Mouse (Mus musculus) MEL (cell line): ENCODE data around the gene Rfc5. TPM values are rescaled to one million over a fixed set of nuclear protein-coding genes. Genes with fewer than 3 reads are reported as not detected.
"Not testable (repeated sequence)": the region's sequence is repeated elsewhere in the genome, so short reads cannot be mapped to it uniquely, and the experiment has no call there.

ENCODE experiments used
- DNase-seq: peaks from one replicate; pipeline ENCODE4 v3.0.0; 2011; ENCODE audit warnings: low read depth, low spot score
- H3K27ac ChIP-seq: 2 replicates; pipeline ENCODE4 v1.5.1; 2012; ENCODE audit warnings: low read depth, mild to moderate bottlenecking, control low read depth, low read length, moderate library complexity; ENCODE audit not compliant: control insufficient read depth
- H3K27me3 ChIP-seq, 2 experiments: fragments of 150-350 bp in 1 of 2; sonication (generic) in 1 of 2; 2 replicates each; pipeline ENCODE4 v1.6.1; 2012; ENCODE audit warnings: low read length in 2 of 2, mild to moderate bottlenecking in 2 of 2, improper control_type of control experiment in 1 of 2, moderate library complexity in 1 of 2; ENCODE audit not compliant: insufficient read depth in 2 of 2, control insufficient read depth in 1 of 2
- H3K36me3 ChIP-seq, 2 experiments: 2 replicates each; pipeline ENCODE4 v1.6.1; 2012 to 2014; ENCODE audit warnings: low read length in 2 of 2, improper control_type of control experiment in 1 of 2, inconsistent platforms in 1 of 2, mild to moderate bottlenecking in 1 of 2; ENCODE audit not compliant: insufficient read depth in 2 of 2, control insufficient read depth in 1 of 2
- H3K4me1 ChIP-seq, 2 experiments: fragments of 150-350 bp in 1 of 2; sonication (generic) in 1 of 2; 2 replicates each; pipeline ENCODE4 v1.6.1; 2012; ENCODE audit warnings: low read length in 2 of 2, improper control_type of control experiment in 1 of 2, mild to moderate bottlenecking in 1 of 2; ENCODE audit not compliant: insufficient read depth in 2 of 2, control insufficient read depth in 1 of 2
- H3K4me3 ChIP-seq, 2 experiments: fragments of 150-350 bp in 1 of 2; sonication (generic) in 1 of 2; 2 replicates each; pipeline ENCODE4 v1.5.1; 2012; ENCODE audit warnings: low read depth in 2 of 2, low read length in 2 of 2, mild to moderate bottlenecking in 2 of 2, moderate library complexity in 2 of 2, control low read depth in 1 of 2, improper control_type of control experiment in 1 of 2; ENCODE audit not compliant: control insufficient read depth in 1 of 2, insufficient read depth in 1 of 2
- H3K79me2 ChIP-seq: 2 replicates; pipeline ENCODE4 v1.6.1; 2012; ENCODE audit warnings: mild to moderate bottlenecking, low read length, moderate library complexity; ENCODE audit not compliant: control insufficient read depth, poor library complexity, insufficient read depth
- H3K9ac ChIP-seq: 2 replicates; pipeline ENCODE4 v1.6.1; 2012; ENCODE audit warnings: low read depth, mild to moderate bottlenecking, control low read depth, low read length, moderate library complexity; ENCODE audit not compliant: control insufficient read depth, poor library complexity, severe bottlenecking
- H3K9me3 ChIP-seq: fragments of 150-350 bp; sonication (generic); replicated peaks from 2 replicates; pipeline ENCODE4 v1.6.1; 2012; ENCODE audit warnings: mild to moderate bottlenecking, low read length, improper control_type of control experiment, moderate library complexity; ENCODE audit not compliant: insufficient read depth
- CHD1 ChIP-seq: IDR thresholded peaks from 2 replicates; pipeline ENCODE4 v1.6.1; 2012; ENCODE audit warnings: low read depth, mild to moderate bottlenecking, inconsistent platforms, low read length, improper control_type of control experiment
- CTCF ChIP-seq, 3 experiments: IDR thresholded peaks in 2 of 3; conservative IDR thresholded peaks in 1 of 3; 2 replicates each; pipeline ENCODE4 v1.5.1; 2011 to 2012; ENCODE audit warnings: low read length in 3 of 3, low read depth in 2 of 3, mild to moderate bottlenecking in 2 of 3, improper control_type of control experiment in 1 of 3, inconsistent platforms in 1 of 3, mixed read lengths in 1 of 3, moderate library complexity in 1 of 3; ENCODE audit not compliant: control insufficient read depth in 1 of 3, insufficient read depth in 1 of 3, poor library complexity in 1 of 3, severe bottlenecking in 1 of 3
- E2F4 ChIP-seq: IDR thresholded peaks from 2 replicates; pipeline ENCODE4 v1.6.1; 2011; ENCODE audit warnings: low read depth, low read length, improper control_type of control experiment, borderline replicate concordance
- EP300 ChIP-seq, 2 experiments: IDR thresholded peaks; 2 replicates each; pipeline ENCODE4 v1.6.1; 2011; ENCODE audit warnings: improper control_type of control experiment in 2 of 2, low read length in 2 of 2, low read depth in 1 of 2, mild to moderate bottlenecking in 1 of 2
- HCFC1 ChIP-seq: IDR thresholded peaks from 2 replicates; pipeline ENCODE4 v1.6.1; 2012; ENCODE audit warnings: low read depth, mild to moderate bottlenecking, inconsistent platforms, low read length, improper control_type of control experiment, moderate library complexity
- MAFK ChIP-seq: IDR thresholded peaks from 2 replicates; pipeline ENCODE4 v1.6.1; 2011; ENCODE audit warnings: low read depth, mild to moderate bottlenecking, low read length, improper control_type of control experiment, borderline replicate concordance
- MAZ ChIP-seq: IDR thresholded peaks from 2 replicates; pipeline ENCODE4 v1.6.1; 2012; ENCODE audit warnings: low read depth, mild to moderate bottlenecking, inconsistent platforms, low read length, improper control_type of control experiment
- MEF2A ChIP-seq: IDR thresholded peaks from 2 replicates; pipeline ENCODE4 v1.6.1; 2014; ENCODE audit warnings: low read depth, mild to moderate bottlenecking, inconsistent platforms, low read length, improper control_type of control experiment; ENCODE audit not compliant: poor library complexity, insufficient replicate concordance, severe bottlenecking; ENCODE audit errors: extremely low read depth
- MXI1 ChIP-seq: IDR thresholded peaks from 2 replicates; pipeline ENCODE4 v1.6.1; 2011; ENCODE audit warnings: mild to moderate bottlenecking, low read depth, low read length, improper control_type of control experiment
- POLR2A ChIP-seq, 2 experiments: IDR thresholded peaks; 2 replicates each; pipeline ENCODE4 v1.6.1; 2011 to 2012; ENCODE audit warnings: low read length in 2 of 2, mild to moderate bottlenecking in 2 of 2, control low read depth in 1 of 2, improper control_type of control experiment in 1 of 2, low read depth in 1 of 2, moderate library complexity in 1 of 2; ENCODE audit not compliant: control insufficient read depth in 1 of 2, insufficient read depth in 1 of 2, poor library complexity in 1 of 2
- POLR2AphosphoS2 ChIP-seq: IDR thresholded peaks from 2 replicates; pipeline ENCODE4 v1.6.1; 2011; ENCODE audit warnings: low read length, improper control_type of control experiment
- RAD21 ChIP-seq: IDR thresholded peaks from 2 replicates; pipeline ENCODE4 v1.6.1; 2011; ENCODE audit warnings: mild to moderate bottlenecking, low read depth, low read length, improper control_type of control experiment
- RCOR1 ChIP-seq: IDR thresholded peaks from 2 replicates; pipeline ENCODE4 v1.6.1; 2012; ENCODE audit warnings: low read depth, mild to moderate bottlenecking, inconsistent platforms, low read length, improper control_type of control experiment
- SIN3A ChIP-seq: IDR thresholded peaks from 2 replicates; pipeline ENCODE4 v1.6.1; 2012; ENCODE audit warnings: low read length, improper control_type of control experiment, inconsistent platforms
- SMC3 ChIP-seq: IDR thresholded peaks from 2 replicates; pipeline ENCODE4 v1.6.1; 2011; ENCODE audit warnings: low read depth, low read length, improper control_type of control experiment
- USF1 ChIP-seq: IDR thresholded peaks from 2 replicates; pipeline ENCODE4 v1.6.1; 2014; ENCODE audit warnings: low read depth, mild to moderate bottlenecking, inconsistent platforms, low read length, improper control_type of control experiment, moderate library complexity
- USF2 ChIP-seq, 2 experiments: IDR thresholded peaks; 2 replicates each; pipeline ENCODE4 v1.6.1; 2011 to 2012; ENCODE audit warnings: improper control_type of control experiment in 2 of 2, low read length in 2 of 2, borderline replicate concordance in 1 of 2, inconsistent platforms in 1 of 2, low read depth in 1 of 2, mild to moderate bottlenecking in 1 of 2; ENCODE audit not compliant: insufficient read depth in 1 of 2
- ZC3H11A ChIP-seq: IDR thresholded peaks from 2 replicates; pipeline ENCODE4 v1.6.1; 2012; ENCODE audit warnings: low read depth, mild to moderate bottlenecking, inconsistent platforms, low read length, improper control_type of control experiment
- ZKSCAN1 ChIP-seq: IDR thresholded peaks from 2 replicates; pipeline ENCODE4 v1.6.1; 2012; ENCODE audit warnings: low read depth, mild to moderate bottlenecking, inconsistent platforms, low read length, improper control_type of control experiment, moderate library complexity
- ZMIZ1 ChIP-seq: IDR thresholded peaks from 2 replicates; pipeline ENCODE4 v1.6.1; 2012; ENCODE audit warnings: low read depth, mild to moderate bottlenecking, inconsistent platforms, low read length, improper control_type of control experiment, moderate library complexity
- polyA plus RNA-seq, 2 experiments: library from polyadenylated mRNA; stranded (reverse) in 1 of 2; unstranded in 1 of 2; fragments of >175 nt in 1 of 2; fragments of >200 nt in 1 of 2; gene quantifications; 2 replicates each; pipeline versions ENCODE4 v1.2.1 to v1.2.4; 2012; ENCODE audit warnings: low replicate concordance in 2 of 2, low read depth in 1 of 2; ENCODE audit not compliant: insufficient read length in 2 of 2, insufficient read depth in 1 of 2, missing spikeins in 1 of 2
- total RNA-seq: library from RNA; depleted of rRNA; stranded (reverse); fragments of 300-350 nt; gene quantifications from 2 replicates; pipeline ENCODE4 v1.2.3, GENCODE M21; 2012

Rfc5 gene
- total and polyA plus RNA-seq, 3 experiments: 98.9 to 158 TPM; not detected in 1

DNA sequence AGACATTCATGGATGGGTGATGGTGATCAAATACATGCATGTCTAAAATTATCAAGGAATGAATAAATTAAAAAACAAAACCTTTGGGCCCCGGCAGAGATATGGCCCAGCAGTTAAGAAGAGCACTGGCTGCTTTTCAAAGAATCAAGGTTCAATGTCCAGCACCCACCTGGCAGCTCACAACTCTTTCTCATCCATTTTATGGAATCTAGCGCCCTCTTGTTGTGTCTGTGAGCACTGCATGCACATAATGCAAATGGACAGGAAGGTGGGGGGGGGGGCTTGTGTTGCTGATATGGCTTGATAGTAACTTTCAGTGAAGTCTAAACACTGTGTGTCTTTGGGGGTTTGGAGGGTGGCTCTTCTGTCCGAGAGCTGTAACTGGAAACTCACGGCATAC is 19.4 kb upstream of the Rfc5 start:
- Histone ChIP-seq H3K36me3 (peaks cover 0 to 2% of the 10 kb centered on the region in 2 experiments; a peak in 1 of 4 replicates), H3K27ac (no peak overlapping the region), H3K27me3 (no peaks in the 10 kb centered on the region; a peak in 1 of 4 replicates), H3K4me3 (no peak overlapping the region), H3K9ac (no peak overlapping the region), H3K79me2 (no peaks in the 10 kb centered on the region), H3K4me1 (no peaks in the 10 kb centered on the region; a peak in 1 of 4 replicates), H3K9me3 (no peaks in the 10 kb centered on the region)
- TF ChIP-seq SMC3 (peak; percentile 82), ZC3H11A (peak; percentile 90), MAZ (peak; percentile 66; the same call in 1 of the 2 replicates), MXI1 (no peak), RAD21 (peak; percentile 92), CTCF (IDR thresholded peaks at IDR 0.05 in 2 of 3, conservative IDR thresholded peaks at IDR 0.05 in 1 of 3; ENCODE audit: control insufficient read depth in 1 of 3, insufficient read depth in 1 of 3, low read depth in 2 of 3, low read length in 3 of 3, poor library complexity in 1 of 3, severe bottlenecking in 1 of 3) (peak; percentile 62 to 91 (median 63))
- DNase-seq: peak; percentile 67

- not testable (repeated sequence) for H3K79me2 ChIP-seq, H3K9ac ChIP-seq, H3K27me3 ChIP-seq, H3K4me3 ChIP-seq, H3K27ac ChIP-seq, H3K9me3 ChIP-seq, H3K4me1 ChIP-seq, H3K36me3 ChIP-seq, DNase-seq
Measured at GRCm38 (mm10) chr5:117404671-117405070, 15.8 kb upstream of the Rfc5 start.

GRCm38 (mm10) chr5:117403609-117404008 is 14.8 kb upstream of the Rfc5 start:
- Histone ChIP-seq H3K36me3 (peaks cover 0 to 2% of the 10 kb centered on the region in 2 experiments; a peak in 1 of 4 replicates), H3K4me3 (no peak overlapping the region), H3K9ac (no peak overlapping the region), H3K27me3 (no peaks in the 10 kb centered on the region; a peak in 1 of 4 replicates), H3K27ac (no peak overlapping the region), H3K9me3 (no peaks in the 10 kb centered on the region), H3K79me2 (no peaks in the 10 kb centered on the region), H3K4me1 (no peaks in the 10 kb centered on the region; a peak in 1 of 4 replicates)
- no peak for DNase-seq
- no peak for TF ChIP-seq USF1
- no peak for TF ChIP-seq E2F4
- no peak for TF ChIP-seq EP300 (IDR thresholded peaks at IDR 0.05; ENCODE audit: low read depth in 1 of 2, low read length in 2 of 2)
- TF ChIP-seq MAZ: no peak
- TF ChIP-seq MAFK: no peak
- TF ChIP-seq RCOR1: no peak
- no peak for TF ChIP-seq POLR2AphosphoS2
- TF ChIP-seq HCFC1: no peak
- TF ChIP-seq SIN3A: no peak
- TF ChIP-seq ZC3H11A: no peak
- no peak for TF ChIP-seq USF2 (IDR thresholded peaks at IDR 0.05; ENCODE audit: borderline replicate concordance in 1 of 2, insufficient read depth in 1 of 2, low read depth in 1 of 2, low read length in 2 of 2)
- no peak for TF ChIP-seq ZMIZ1
- no peak for TF ChIP-seq CHD1
- no peak for TF ChIP-seq ZKSCAN1
- TF ChIP-seq MEF2A: no peak
- no peak for TF ChIP-seq POLR2A (IDR thresholded peaks at IDR 0.05; ENCODE audit: control insufficient read depth in 1 of 2, insufficient read depth in 1 of 2, low read depth in 1 of 2, low read length in 2 of 2, poor library complexity in 1 of 2)
